14 mouse cellular contexts compared by ENCODE assay signal in genomic region chr9:26659366-26659765, GRCm38 (mm10).
"Had no signal": no experiment of that assay in that cellular context is flagged by ENCODE, and none has a peak within 500 bp of the region (broad histone marks: within the 10 kb centered on the region; RNA-seq: fewer than 3 reads in every experiment).

No protein-coding gene starts in this region.

- H3K9me3 ChIP-seq: limb, embryonic 13.5 days; midbrain, embryonic 12.5 days; neural tube, embryonic 13.5 days; stomach, embryonic 15.5 days had no signal

- DNase-seq: layer of hippocampus, adult 9-11 months; layer of hippocampus, postnatal 36 days; lung, adult 18-20 months; retina, postnatal 1 day; right cerebral cortex, postnatal 4 days; thymus, adult 2 months; thymus, postnatal 25 days had no signal

- H3K4me3 ChIP-seq: limb, embryonic 13.5 days; midbrain, embryonic 12.5 days; neural tube, embryonic 13.5 days; stomach, embryonic 15.5 days had no signal

- ATAC-seq: midbrain, embryonic 16.5 days had no signal

- H3K9ac ChIP-seq: limb, embryonic 13.5 days; liver, embryonic 14.5 days; midbrain, embryonic 12.5 days; neural tube, embryonic 13.5 days; stomach, embryonic 15.5 days had no signal

- H3K4me1 ChIP-seq: limb, embryonic 13.5 days; midbrain, embryonic 12.5 days; neural tube, embryonic 13.5 days; stomach, embryonic 15.5 days had no signal

- H3K36me3 ChIP-seq: limb, embryonic 13.5 days; midbrain, embryonic 12.5 days; neural tube, embryonic 13.5 days; stomach, embryonic 15.5 days had no signal

- H3K27ac ChIP-seq: kidney, postnatal 0 days; limb, embryonic 13.5 days; liver, embryonic 14.5 days; midbrain, embryonic 12.5 days; neural tube, embryonic 13.5 days; stomach, embryonic 15.5 days had no signal

- H3K27me3 ChIP-seq: limb, embryonic 13.5 days; midbrain, embryonic 12.5 days; neural tube, embryonic 13.5 days; stomach, embryonic 15.5 days had no signal

- H3K4me2 ChIP-seq: limb, embryonic 13.5 days; midbrain, embryonic 12.5 days; neural tube, embryonic 13.5 days; stomach, embryonic 15.5 days had no signal
